Mouse (Mus musculus) stomach, embryonic 14.5 days (tissue): ENCODE data around the gene Tprn. TPM values are rescaled to one million over a fixed set of nuclear protein-coding genes. Genes with fewer than 3 reads are reported as not detected.

Experiments
- ATAC-seq: fragments of 200-750 bp; cut with Nextera tagmentation; 2 replicates; pipeline ENCODE4 v1.8.0; 2017; ENCODE audit warnings: low read depth, moderate TSS enrichment; ENCODE audit not compliant: insufficient number of reproducible peaks, insufficient read depth, low FRiP score
- H3K27ac ChIP-seq: fragments of 300-500 bp; sonication (generic); 2 replicates; pipeline ENCODE4 v1.5.1; 2014; ENCODE audit warnings: mild to moderate bottlenecking, low read length, moderate library complexity, mixed read lengths
- H3K27me3 ChIP-seq: fragments of 300-500 bp; sonication (generic); 2 replicates; pipeline ENCODE4 v1.6.1; 2014; ENCODE audit warnings: low read length, control low read depth, mixed read lengths; ENCODE audit not compliant: control insufficient read depth, insufficient read depth
- H3K36me3 ChIP-seq: fragments of 300-500 bp; sonication (generic); 2 replicates; pipeline ENCODE4 v1.6.1; 2014; ENCODE audit warnings: mild to moderate bottlenecking, control low read depth, low read length, moderate library complexity, mixed read lengths; ENCODE audit not compliant: control insufficient read depth, insufficient read depth
- H3K4me1 ChIP-seq: fragments of 300-500 bp; sonication (generic); 2 replicates; pipeline ENCODE4 v1.6.1; 2014; ENCODE audit warnings: low read length, control low read depth, mixed read lengths; ENCODE audit not compliant: control insufficient read depth, insufficient read depth
- H3K4me2 ChIP-seq: fragments of 300-500 bp; sonication (generic); replicated peaks from 2 replicates; pipeline ENCODE4 v1.6.1; 2014; ENCODE audit warnings: low read depth, low read length, control low read depth
- H3K4me3 ChIP-seq: fragments of 300-500 bp; sonication (generic); 2 replicates; pipeline ENCODE4 v1.5.1; 2014; ENCODE audit warnings: low read depth, low read length, control low read depth
- H3K9ac ChIP-seq: fragments of 300-500 bp; sonication (generic); replicated peaks from 2 replicates; pipeline ENCODE4 v1.6.1; 2014; ENCODE audit warnings: low read depth, mild to moderate bottlenecking, control low read depth, low read length, moderate library complexity, mixed read lengths
- H3K9me3 ChIP-seq: fragments of 300-500 bp; sonication (generic); 2 replicates; pipeline ENCODE4 v1.6.1; 2016; ENCODE audit warnings: low read depth, low read length, control low read depth; ENCODE audit not compliant: control insufficient read depth
- WGBS: fragments of 180-500 bp; shearing (Covaris S2); extraction: QIAGEN DNeasy Blood & Tissue Kit; methylation state at CpG from one replicate; pipeline ENCODE4 v1.1.7; 2014; 5-methylcytosine and 5-hydroxymethylcytosine counted together
- polyA plus RNA-seq: library from polyadenylated mRNA; unstranded; fragments of >200 nt; fragmentation: Nextera tagmentation; extraction: Ambion mirVana; gene quantifications from 2 replicates; pipeline ENCODE4 v1.2.1, GENCODE M21; 2014

The Tprn gene
- polyA plus RNA-seq, 1 experiment from 2014 or later, result 6.2 TPM

DNA sequence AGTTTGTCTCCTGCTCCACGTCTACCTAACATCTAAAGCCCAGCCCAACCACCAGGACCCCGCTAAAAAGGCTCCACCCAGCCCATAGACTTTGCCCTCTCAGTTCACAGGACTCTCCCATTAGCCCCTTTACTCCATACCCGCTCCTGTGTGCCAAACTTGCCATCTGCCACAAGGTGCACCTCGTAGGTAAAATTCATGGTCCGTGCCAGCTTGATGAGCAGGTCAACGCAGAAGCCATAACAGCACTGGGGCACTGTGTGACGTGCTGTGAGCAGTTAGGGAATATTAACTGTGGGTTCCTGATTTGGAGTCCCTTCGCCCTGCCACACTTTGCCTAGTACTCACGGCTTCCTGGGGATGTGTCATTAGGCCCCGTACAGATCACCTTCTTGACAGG lies 35.6 kb downstream of the Tprn start:
- Histone ChIP-seq H3K9ac (no peak overlapping the region), H3K4me1 (no peaks in the 10 kb centered on the region), H3K9me3 (no peaks in the 10 kb centered on the region), H3K36me3 (no peaks in the 10 kb centered on the region), H3K4me3 (no peak overlapping the region), H3K4me2 (no peak overlapping the region), H3K27ac (no peak overlapping the region), H3K27me3 (no peaks in the 10 kb centered on the region)
- ATAC-seq, result no peak
- WGBS, result 75% methylated on average over 10 of the region's 10 CpGs

DNA sequence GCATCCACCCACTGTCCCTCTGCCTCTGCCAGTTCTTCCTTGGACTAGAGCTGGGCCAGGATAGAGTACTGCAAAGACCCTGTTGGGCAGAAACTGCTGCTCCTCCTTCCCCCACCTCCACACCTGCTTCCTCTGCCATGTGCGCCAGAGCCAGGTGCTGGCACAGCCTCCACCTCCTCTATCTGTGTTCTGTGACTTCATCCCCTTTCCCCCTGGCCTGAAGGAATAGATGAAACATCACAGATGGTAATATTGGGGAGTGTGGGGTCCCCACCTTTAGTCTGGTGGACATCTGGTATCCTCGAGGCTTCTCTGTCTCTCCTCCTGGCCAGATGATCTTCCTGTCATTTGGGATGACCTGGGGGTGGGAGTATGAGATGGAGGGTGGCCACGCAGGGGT lies 41.0 kb downstream of the Tprn start:
- Histone ChIP-seq H3K4me1 (0 out of 2 replicates have a peak, but pooled peaks cover 4% of the 10 kb centered on the region), H3K4me2 (no peak overlapping the region), H3K4me3 (no peak overlapping the region), H3K27ac (no peak overlapping the region), H3K36me3 (no peaks in the 10 kb centered on the region), H3K9me3 (no peaks in the 10 kb centered on the region), H3K9ac (no peak overlapping the region), H3K27me3 (peaks cover 19% of the 10 kb centered on the region)
- WGBS, result 74% methylated on average over 3 of the region's 3 CpGs
- ATAC-seq, result no peak

DNA sequence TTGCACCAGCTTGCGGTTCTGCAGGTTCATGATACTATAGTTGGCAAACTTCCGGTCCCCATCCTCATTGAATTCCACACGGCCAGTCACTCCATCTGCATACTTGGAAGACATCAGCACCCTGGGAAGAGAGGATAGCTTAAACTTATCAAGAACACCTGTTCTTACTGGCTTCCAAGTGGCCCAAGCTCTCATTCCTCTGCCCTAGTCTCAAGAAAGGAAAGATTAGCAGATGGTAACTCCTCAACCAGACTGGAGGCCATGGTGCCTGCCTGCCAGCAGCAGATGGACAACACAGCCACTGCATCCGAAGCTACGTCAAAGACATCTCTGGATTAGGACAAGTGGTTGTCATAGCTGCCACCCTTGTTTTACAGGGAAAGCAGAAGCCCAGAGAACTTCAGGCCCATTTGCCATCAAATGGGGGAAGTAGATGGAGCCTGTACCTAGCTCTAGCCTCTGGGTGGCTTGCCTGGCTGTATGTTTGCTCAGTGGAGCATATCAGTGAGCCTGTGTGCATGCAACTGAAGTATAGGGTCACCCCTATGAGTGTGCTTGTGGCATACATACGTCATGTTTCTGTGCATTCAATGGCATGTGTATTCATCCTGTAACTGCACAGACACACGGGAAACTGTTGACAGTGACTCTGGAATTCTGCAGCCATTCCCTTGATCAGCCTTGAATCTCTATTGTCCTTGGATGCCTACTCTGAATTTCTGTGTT lies 41.7 kb downstream of the Tprn start:
- H3K4me2 ChIP-seq, result peak overlapping the region; percentile 63; the same call in 1 of the 2 replicates
- H3K4me1 ChIP-seq, result 0 out of 2 replicates have a peak, but pooled peaks cover 4% of the 10 kb centered on the region
- H3K27ac ChIP-seq, result no peak overlapping the region
- no peaks in the 10 kb centered on the region for H3K36me3 ChIP-seq
- WGBS, result 70% methylated on average over 7 of the region's 7 CpGs
- no peak for ATAC-seq
- H3K9me3 ChIP-seq, result no peaks in the 10 kb centered on the region
- H3K9ac ChIP-seq, result no peak overlapping the region
- no peak overlapping the region for H3K4me3 ChIP-seq
- H3K27me3 ChIP-seq, result peaks cover 23% of the 10 kb centered on the region

DNA sequence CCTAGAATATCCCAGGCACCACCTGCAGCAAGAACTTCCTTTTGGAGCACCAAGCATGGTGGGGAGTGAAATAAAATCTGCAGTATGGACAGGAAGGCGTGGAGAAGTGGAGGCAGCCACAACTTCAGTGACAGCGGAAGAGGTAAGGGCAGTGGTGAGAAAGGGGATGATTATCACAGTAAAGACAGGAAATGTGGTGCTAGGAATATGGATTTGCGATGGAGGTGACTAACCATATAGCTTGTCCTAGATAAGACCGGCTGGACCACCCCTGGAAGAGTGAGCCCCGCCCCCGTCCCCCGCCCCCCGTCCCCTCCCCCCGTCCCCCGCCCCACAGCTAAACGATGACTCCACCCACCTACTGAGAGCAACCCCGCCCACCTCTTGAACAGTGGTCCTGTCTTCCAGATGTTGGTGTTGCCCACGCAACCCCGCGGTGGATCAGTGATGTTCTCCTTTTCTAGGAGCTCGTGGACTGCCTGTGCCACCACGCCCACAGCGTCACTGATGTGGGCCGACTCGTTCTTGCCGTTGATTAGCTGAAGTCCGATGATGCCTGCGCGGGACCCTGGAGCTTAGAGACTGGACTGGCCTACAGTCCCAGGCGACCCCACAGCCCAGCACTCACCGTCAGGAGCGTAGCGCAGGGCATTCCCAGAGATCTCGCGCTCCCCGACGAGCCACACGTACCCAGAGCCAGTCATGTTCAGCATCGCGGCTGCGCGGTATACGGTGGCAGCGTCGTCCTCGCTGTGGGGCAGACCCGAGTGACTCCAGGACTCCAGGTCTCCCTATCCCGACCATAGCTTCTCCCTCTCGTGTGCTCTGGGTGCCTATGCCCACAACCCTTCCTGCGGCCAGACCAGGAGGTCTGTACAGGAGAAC lies 42.5 kb downstream of the Tprn start:
- Histone ChIP-seq H3K9me3 (no peaks in the 10 kb centered on the region), H3K27me3 (peaks cover 23% of the 10 kb centered on the region), H3K4me1 (0 out of 2 replicates have a peak, but pooled peaks cover 4% of the 10 kb centered on the region), H3K36me3 (no peaks in the 10 kb centered on the region), H3K4me2 (peak overlapping the region; percentile 63), H3K9ac (peak overlapping the region; percentile 21; the same call in 1 of the 2 replicates), H3K4me3 (peak overlapping the region; percentile 32), H3K27ac (no peak overlapping the region)
- peak; percentile 53; the same call in 1 of the 2 replicates for ATAC-seq
- 4% methylated on average over 45 of the region's 45 CpGs for WGBS

DNA sequence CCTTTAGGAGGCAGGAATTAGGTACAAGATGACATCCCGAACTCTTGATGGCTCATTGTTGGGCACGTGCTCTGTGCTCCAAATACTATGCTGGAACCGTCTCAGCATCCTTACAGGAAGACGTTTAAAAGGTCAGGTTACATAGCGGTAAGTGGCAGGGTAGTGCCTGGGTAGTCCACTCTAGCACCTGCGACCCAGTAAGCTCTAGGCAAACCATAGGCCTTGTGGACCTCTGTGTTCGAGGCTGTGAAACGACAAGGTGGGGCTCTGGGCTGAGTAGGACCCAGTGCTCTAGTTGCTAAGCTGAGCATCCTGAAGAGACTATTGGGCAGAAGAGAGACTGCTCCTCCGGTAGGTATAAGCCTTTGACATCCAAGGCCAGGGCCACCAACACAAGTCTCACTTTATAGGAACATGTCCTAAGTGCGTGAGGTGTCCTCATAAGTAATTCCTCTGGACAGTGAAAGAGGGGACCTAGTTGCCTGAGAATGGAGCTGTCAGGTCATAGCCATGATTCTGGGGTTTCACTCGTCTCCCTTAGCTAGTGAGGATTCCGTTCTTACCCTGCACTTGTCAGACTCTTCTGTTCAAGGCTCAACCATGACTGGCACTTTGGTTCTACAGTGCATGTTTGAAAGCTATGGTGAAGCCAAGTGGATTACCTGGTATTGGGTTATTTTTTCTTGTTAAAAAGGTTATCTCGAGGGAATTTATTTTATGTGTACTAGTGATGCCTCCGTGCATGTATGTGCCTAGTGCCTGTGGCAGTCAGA lies 43.4 kb downstream of the Tprn start:
- H3K9me3 ChIP-seq, result no peaks in the 10 kb centered on the region
- H3K4me1 ChIP-seq, result 0 out of 2 replicates have a peak, but pooled peaks cover 4% of the 10 kb centered on the region
- no peak overlapping the region for H3K27ac ChIP-seq
- peak overlapping the region; percentile 32 for H3K4me3 ChIP-seq
- H3K36me3 ChIP-seq, result no peaks in the 10 kb centered on the region
- peak overlapping the region; percentile 21; the same call in 1 of the 2 replicates for H3K9ac ChIP-seq
- peak overlapping the region; percentile 63 for H3K4me2 ChIP-seq
- no peak for ATAC-seq
- peaks cover 27% of the 10 kb centered on the region for H3K27me3 ChIP-seq
- WGBS, result 50% methylated on average over 14 of the region's 14 CpGs

DNA sequence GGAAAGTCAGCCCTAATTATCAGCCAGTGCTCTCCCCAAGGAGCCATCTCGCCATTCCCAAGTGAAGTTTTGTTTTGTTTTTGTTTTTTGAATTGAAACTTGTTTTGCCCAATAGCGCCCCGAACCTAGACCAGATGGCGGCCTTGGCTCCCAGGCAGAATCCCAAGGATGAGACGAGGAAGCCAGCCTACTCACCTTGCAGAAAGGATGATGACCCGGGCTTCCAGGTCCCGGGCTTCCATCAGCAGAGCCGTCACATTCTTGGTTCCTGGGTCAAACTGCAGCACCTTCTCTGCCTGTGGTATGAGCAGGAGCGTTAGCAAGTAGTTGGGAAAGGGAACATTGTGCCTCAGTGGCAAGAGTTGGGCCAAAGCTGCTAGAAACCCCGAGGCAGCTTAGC lies 47.8 kb downstream of the Tprn start:
- Histone ChIP-seq H3K9ac (no peak overlapping the region), H3K4me2 (no peak overlapping the region), H3K27me3 (peaks cover 54% of the 10 kb centered on the region), H3K27ac (no peak overlapping the region), H3K36me3 (no peaks in the 10 kb centered on the region), H3K4me1 (no peaks in the 10 kb centered on the region), H3K9me3 (no peaks in the 10 kb centered on the region), H3K4me3 (no peak overlapping the region)
- no peak for ATAC-seq
- 46% methylated on average over 10 of the region's 10 CpGs for WGBS

DNA sequence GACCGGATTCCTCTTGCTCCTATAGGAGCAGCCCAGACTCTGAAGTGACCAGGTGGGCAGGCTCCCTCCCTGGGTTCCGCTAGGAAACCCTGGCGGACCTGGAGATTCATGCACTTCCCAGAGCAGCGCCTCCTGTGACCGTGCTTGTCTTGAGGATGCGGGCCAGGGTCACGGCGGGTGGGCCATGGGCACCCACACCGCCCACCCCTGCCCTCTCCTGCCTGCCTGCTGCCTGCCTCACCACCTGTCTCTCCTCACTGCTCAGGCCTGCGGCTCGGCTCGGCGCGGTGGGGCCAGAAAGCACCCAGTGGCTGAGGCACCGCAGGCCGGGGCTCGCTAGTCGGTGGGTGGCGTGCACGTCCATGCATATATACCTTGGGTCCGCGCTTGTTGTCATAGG lies 48.6 kb downstream of the Tprn start:
- no peaks in the 10 kb centered on the region for H3K4me1 ChIP-seq
- H3K36me3 ChIP-seq, result no peaks in the 10 kb centered on the region
- peaks cover 49% of the 10 kb centered on the region for H3K27me3 ChIP-seq
- no peak overlapping the region for H3K4me3 ChIP-seq
- no peak overlapping the region for H3K27ac ChIP-seq
- H3K9ac ChIP-seq, result no peak overlapping the region
- 2% methylated on average over 22 of the region's 22 CpGs for WGBS
- H3K4me2 ChIP-seq, result no peak overlapping the region; the same call in 1 of the 2 replicates
- no peak for ATAC-seq
- no peaks in the 10 kb centered on the region for H3K9me3 ChIP-seq

DNA sequence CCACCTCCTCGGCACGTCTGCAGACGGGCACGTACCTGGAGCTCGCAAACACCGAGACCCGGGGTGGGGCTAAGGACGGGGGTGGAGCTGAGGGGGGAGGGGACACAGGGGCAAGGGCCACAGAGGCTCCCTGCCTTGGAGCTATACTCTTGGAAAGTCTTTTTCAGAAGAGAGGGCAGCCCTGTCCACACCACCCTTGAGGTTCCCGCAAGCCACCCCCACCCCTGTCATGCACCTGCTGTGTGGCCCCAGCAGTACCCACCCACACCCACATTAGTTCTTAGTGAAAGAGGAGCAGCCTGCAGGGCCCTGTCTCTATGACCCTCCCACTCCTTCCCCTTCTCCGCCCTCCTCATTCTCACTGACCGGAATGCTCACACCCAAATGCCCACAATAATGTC lies 49.1 kb downstream of the Tprn start:
- Histone ChIP-seq H3K36me3 (no peaks in the 10 kb centered on the region), H3K9ac (no peak overlapping the region), H3K27ac (no peak overlapping the region), H3K4me1 (no peaks in the 10 kb centered on the region), H3K4me2 (no peak overlapping the region; the same call in 1 of the 2 replicates), H3K27me3 (peaks cover 46% of the 10 kb centered on the region), H3K9me3 (no peaks in the 10 kb centered on the region), H3K4me3 (no peak overlapping the region)
- ATAC-seq, result no peak
- 5% methylated on average over 11 of the region's 11 CpGs for WGBS
